Mouse (Mus musculus) bone marrow, adult 2 months (tissue): ENCODE measurements around the gene Mgst3. TPM values are rescaled to one million over a fixed set of nuclear protein-coding genes. Genes with fewer than 3 reads are reported as not detected.
A peak's percentile ranks its signal among the peaks of the same experiment; 100 is the strongest.

Source experiments
- H3K27ac ChIP-seq: fragments of 200-500 bp; 2 replicates; pipeline ENCODE4 v1.5.1; 2012; ENCODE audit warnings: low read depth, mild to moderate bottlenecking, control low read depth, inconsistent platforms, low read length; ENCODE audit not compliant: control insufficient read depth, poor library complexity, insufficient read depth
- H3K4me1 ChIP-seq: fragments of 200-500 bp; 2 replicates; pipeline ENCODE4 v1.6.1; 2011; ENCODE audit warnings: low read length; ENCODE audit not compliant: control insufficient read depth, insufficient read depth
- H3K4me3 ChIP-seq: fragments of 200-500 bp; replicated peaks from 2 replicates; pipeline ENCODE3; 2011; ENCODE audit warnings: mild to moderate bottlenecking, low read depth, low read length, control low read depth; ENCODE audit not compliant: control insufficient read depth
- CTCF ChIP-seq: fragments of 200-500 bp; IDR thresholded peaks from 2 replicates; pipeline ENCODE4 v1.5.1; 2011; ENCODE audit warnings: low read length, control low read depth; ENCODE audit not compliant: control insufficient read depth, insufficient read depth
- POLR2A ChIP-seq: fragments of 200-500 bp; IDR thresholded peaks from 2 replicates; pipeline ENCODE4 v1.6.1; 2011; ENCODE audit warnings: low read depth, mild to moderate bottlenecking, control low read depth, low read length, borderline replicate concordance; ENCODE audit not compliant: control insufficient read depth
- WGBS: fragments of 180-500 bp; shearing (Covaris S2); methylation state at CpG from one replicate; pipeline ENCODE4 v1.1.7; 2018; 5-methylcytosine and 5-hydroxymethylcytosine counted together
- polyA plus RNA-seq: library from polyadenylated mRNA; stranded (reverse); fragments of >200 nt; gene quantifications from 2 replicates; pipeline ENCODE4 v1.2.4, GENCODE M21; 2011; ENCODE audit warnings: low replicate concordance; ENCODE audit not compliant: missing spikeins, insufficient read depth, insufficient read length

Gene Mgst3
- polyA plus RNA-seq: 101 and 121 TPM in 2 replicates

DNA sequence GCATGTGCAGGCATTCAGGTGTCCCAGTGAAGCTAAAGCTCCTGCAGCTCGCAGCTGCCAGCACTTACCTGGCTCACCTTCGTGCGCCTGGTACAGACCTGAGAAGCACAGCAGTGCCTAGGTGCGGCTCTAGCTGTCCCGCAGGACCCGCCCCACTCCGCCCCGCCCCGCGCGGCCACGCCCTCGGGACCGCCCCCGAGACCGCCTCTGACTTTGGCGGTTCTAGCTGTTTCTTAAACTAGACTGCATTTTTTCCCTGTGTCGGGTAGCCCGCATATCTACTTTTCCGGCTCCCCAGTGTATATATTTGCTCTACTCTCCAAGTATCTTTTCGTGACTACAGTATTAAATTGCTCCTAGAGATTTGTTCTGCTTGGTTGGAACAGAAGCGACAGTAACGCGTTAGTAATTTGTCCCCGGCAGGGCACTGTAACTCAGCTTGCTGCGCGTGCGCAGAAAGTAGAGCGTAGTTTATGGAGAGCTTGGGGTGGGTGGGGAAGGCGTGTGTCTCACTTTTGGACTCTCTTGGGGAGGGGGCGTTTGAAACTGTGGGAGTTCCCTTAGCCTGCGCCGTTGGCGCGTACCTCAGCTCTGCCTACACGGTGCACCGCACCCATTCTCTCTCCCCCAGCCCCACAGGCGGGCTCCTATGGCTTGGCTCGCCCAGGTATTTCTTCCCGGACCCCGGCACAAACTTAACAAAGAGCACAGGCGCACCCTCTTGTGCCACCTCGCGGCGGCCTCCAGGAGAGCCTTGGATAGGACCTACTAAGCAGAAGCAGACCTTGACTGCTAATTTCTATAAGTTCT lies at the start of gene Mgst3:
Mgst3 (minus strand) TSS at position 159 of the 810 bp plus-strand sequence.
- peak; percentile 77; the same call in 1 of the 2 replicates for TF ChIP-seq POLR2A
- TF ChIP-seq CTCF: peak; percentile 57
- Histone ChIP-seq H3K27ac (peak within 1 kb of the TSS; percentile 31), H3K4me3 (peak within 1 kb of the TSS; percentile 89), H3K4me1 (no peaks in the 10 kb centered on the region; the same call in 1 of the 2 replicates)
- under 1% methylated on average over 45 of the region's 45 CpGs for WGBS

- Histone ChIP-seq H3K27ac (no peak overlapping the region), H3K4me3 (no peak overlapping the region), H3K4me1 (no peaks in the 10 kb centered on the region)
- TF ChIP-seq POLR2A (no peak), CTCF (no peak)
- 63% methylated on average over 9 of the region's 9 CpGs for WGBS
Observed at GRCm38 (mm10) chr1:167438231-167438885, 44.7 kb upstream of the Mgst3 start.

- H3K4me3 ChIP-seq: no peak overlapping the region
- H3K27ac ChIP-seq: no peak overlapping the region
- TF ChIP-seq CTCF (no peak), POLR2A (no peak)
- WGBS: 76% methylated on average over 7 of the region's 7 CpGs
- no peaks in the 10 kb centered on the region for H3K4me1 ChIP-seq
Observed at GRCm38 (mm10) chr1:167437091-167437490, 43.5 kb upstream of the Mgst3 start.

GRCm38 (mm10) chr1:167436186-167436975 lies 42.7 kb upstream of the Mgst3 start:
- Histone ChIP-seq H3K4me3 (no peak overlapping the region), H3K27ac (no peak overlapping the region), H3K4me1 (no peaks in the 10 kb centered on the region)
- 68% methylated on average over 7 of the region's 7 CpGs for WGBS
- TF ChIP-seq CTCF: no peak
- TF ChIP-seq POLR2A: no peak

GRCm38 (mm10) chr1:167434931-167435330 lies 41.3 kb upstream of the Mgst3 start:
- Histone ChIP-seq H3K27ac (no peak overlapping the region), H3K4me3 (no peak overlapping the region), H3K4me1 (no peaks in the 10 kb centered on the region)
- TF ChIP-seq POLR2A (no peak), CTCF (no peak)
- 81% methylated on average over 4 of the region's 4 CpGs for WGBS

DNA sequence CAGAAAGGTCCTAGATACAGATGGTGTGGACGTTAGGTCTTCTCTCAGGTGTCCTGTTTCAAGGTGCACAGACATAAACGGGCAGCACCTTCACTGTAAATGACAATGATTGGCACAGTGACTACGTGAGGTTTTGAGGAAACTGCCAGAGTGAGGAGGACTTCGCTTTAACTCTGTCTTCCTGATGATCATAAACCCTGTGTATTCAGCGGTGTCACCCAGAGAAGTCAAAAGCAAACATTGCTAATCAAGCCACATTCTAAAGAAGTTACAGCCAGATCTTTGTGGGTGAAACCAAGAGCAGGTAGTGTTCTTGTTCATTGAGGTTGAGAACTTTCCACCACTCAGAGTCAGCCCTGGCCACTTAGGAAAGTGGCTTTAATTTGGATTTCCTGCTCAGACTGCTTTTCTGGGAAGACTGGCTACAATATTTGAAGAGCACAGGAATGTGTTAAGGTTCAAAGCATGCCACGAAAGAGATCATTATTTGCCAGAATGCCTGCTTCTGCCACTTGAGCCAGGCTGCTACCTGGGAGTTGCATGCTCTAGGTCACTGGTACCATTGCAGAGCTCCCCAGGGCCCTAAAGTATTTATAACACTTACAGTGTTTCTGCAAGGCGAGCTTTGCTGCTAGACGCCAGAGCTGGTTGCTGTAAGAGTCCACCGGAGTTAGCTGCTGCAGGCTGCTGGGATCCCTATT lies 37.5 kb upstream of the Mgst3 start:
- Histone ChIP-seq H3K4me1 (no peaks in the 10 kb centered on the region), H3K27ac (no peak overlapping the region), H3K4me3 (no peak overlapping the region)
- WGBS: 62% methylated on average over 9 of the region's 9 CpGs
- TF ChIP-seq POLR2A: no peak
- no peak for TF ChIP-seq CTCF

DNA sequence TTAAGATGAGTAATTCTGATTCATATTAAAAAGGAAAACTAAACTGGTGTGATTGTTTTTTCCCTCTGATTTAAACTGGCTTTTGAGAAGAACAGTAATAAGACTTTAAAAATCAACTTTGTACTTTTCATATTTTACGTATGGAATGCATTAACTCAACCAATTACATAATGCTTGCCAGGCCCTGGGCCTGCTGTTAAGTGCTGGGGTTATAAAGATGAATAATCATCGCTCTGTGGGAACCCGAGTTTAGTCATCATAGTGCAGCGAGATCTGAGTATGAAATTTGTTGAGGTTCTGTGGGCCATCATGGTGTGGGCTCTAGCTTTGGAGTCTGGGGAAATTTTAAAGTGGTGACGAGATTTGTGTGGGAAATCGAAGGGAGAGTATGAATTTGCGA lies 33.0 kb upstream of the Mgst3 start:
- Histone ChIP-seq H3K4me1 (no peaks in the 10 kb centered on the region), H3K27ac (no peak overlapping the region), H3K4me3 (no peak overlapping the region)
- WGBS: 81% methylated on average over 7 of the region's 7 CpGs
- TF ChIP-seq CTCF: no peak
- no peak for TF ChIP-seq POLR2A
